Mouse (Mus musculus) neutrophil, adult 5-6 weeks (primary cell): Measurements from ENCODE around the gene Kcnab3. TPM values are rescaled to one million over a fixed set of nuclear protein-coding genes. Genes with fewer than 3 reads are reported as not detected.

Experiments
- ATAC-seq: fragments of 151-379, 151-347 bp; 2 replicates; pipeline ENCODE4 v1.8.0; 2017; ENCODE audit warnings: mild to moderate bottlenecking, moderate TSS enrichment; ENCODE audit not compliant: insufficient number of reproducible peaks, poor library complexity, low FRiP score, severe bottlenecking; ENCODE audit errors: extremely low read depth
- total RNA-seq: library from RNA; stranded (forward); fragments of 200-1000 nt; gene quantifications from 2 replicates; pipeline ENCODE4 v1.2.3, GENCODE M21; 2017

The Kcnab3 gene
- total RNA-seq, 1 experiment from 2014 or later = 0.47 TPM

DNA sequence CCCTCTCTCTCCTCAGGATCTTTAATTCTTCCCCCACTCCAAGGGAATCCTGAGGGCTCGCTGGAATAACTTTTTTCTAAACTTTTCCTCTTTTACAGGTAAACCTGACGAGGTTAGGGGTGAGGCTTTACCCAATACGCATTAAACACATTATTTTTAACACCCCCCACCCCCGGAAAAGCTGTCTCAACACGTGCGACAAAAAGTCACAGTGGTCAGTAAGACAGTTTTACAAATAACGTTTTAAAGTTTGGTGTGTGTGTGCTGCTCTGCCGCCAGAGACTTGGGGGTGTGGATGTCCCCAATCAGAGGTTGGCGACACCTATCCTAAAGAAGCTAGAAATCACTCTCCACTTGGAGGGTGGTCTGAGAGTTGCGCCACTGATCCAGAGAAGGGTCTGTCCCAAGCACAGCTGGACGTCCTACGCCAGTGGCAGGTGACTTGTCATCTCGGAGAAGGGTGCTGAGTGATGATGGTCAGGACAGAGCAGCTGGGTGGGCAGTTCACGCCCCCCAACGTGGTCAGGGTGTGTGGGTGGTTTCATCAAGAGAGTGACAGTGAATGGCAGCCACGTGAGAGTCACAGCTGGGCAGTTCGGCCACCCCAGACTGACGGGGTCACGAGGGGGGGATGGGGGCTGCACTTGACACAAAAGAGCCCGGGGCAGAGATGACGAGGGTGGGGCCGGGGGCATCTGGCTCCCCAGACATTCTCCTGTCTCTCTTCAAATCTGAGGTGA, 41.7 kb downstream of the Kcnab3 start:
- 0 out of 2 replicates have a peak, but pooled peaks have one; percentile 9 for ATAC-seq

DNA sequence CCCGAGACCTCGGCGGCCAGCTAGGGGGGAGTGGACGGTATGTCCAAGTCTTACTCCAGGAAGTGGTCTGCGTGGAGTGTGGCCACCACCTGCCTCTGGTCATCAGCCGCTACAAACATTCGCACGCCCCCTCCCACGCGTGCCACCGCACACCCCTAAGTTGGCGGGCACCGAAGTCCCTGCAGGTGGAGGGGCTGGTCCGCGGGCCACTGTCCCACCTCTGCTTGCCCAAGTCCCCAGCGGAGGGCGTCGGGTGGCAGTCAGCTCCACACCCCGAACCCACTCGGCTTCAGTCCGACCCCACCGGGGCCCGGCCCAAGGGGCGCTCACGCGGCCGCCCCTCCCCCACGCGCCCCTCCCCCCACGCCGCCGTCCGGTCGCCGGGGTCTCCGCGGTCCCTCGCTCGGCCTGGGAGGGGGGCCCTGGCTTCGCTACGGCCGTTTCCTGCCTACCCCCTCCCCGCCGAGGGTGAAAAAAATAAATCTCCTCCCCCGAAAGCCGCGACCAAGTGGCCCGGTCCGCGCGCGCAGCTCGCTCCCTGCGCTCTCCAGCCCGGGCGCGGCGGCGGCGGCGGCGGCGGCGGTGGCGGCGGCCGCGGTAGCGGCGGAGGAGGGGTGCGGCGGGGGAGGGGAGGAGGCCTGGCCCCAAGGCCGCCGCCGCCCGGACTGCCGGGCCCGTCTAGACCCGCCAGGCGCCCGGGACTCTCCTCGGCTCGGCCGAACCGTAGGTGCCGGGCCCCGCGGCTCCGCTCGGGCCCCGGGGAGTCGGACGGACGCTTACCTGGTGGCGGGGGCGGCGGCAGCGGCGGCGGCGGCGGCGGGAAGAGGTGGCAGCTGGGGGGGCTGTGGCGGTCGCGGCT, 42.5 kb downstream of the Kcnab3 start:
- no peak for ATAC-seq

DNA sequence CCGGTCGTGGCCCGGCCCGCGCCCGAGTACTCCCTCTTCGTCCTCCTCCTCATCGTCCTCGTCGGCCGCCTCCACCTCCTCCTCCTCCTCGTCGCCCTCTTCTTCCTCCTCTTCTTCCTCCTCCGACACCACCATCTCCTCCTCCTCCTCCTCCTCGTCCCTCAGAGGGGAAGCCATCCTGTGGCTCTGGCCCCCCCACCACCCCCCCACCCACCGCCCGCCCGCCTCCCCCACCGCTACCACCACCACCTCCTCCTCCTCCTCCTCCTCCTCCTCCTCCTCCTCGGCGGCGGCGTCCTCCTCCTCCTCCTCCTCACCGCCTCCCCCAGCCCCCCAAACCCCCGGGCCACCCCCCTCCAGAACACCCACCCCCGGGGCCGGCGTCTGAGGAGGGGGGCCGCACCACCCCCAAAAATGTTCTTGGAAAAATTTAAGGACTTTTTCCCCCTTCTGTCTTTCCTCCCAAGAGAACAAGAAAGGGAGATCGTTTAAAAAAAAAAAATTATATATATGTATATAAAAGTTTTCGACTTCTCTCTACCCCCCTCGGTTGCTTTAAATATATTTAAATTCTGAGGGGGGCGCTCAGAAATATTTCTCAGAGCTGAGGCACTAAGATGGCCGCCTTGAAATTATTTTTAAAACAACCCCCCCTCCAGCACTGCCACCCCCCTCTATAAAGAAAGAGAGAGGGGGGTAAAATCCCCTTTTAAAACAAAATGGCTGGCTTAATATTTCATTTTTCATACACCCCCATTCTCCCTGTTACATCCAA, 43.3 kb downstream of the Kcnab3 start, which contains the start of gene Chd3:
Gene Chd3, minus strand, starts transcription at position 192 of the 775 bp plus-strand sequence.
- ATAC-seq = no peak

DNA sequence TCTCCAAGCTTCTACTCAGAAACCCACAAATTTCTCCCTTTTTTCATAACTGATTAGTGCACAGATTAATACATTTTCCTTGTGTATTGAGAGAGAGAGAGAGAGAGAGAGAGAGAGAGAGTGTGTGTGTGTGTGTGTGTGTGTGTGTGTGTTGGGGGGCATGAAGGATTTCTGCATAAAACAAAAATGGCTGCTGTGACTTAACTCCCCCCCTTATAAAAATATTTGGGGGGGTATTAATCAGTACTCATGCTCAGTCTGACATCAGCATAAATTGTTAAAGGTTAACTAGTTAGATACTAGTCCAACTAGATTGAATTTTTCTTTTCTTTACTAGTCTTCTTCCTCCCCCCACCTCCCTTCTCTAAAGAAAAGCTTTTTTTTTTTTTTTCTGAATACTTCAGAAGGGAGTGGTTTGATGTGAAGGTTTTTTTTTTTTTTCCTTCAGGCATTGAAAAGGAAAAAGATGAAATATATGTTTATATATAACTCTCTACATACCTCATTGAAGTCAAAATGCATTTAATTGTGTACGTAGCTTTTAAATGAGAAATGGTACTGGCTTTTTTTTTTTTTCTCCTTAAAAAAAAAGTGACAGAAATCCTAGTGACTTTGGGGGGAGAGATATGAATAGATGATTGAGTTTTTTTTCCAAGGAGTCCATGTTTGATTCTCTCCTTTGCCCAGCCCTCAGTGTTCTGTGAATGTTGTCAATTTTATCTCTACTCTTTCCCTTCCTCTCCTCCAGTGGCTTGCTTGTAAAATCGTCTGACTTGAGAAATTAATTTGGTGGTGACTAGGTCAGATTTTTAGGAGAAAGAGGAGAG, 44.1 kb downstream of the Kcnab3 start:
- ATAC-seq = no peak

DNA sequence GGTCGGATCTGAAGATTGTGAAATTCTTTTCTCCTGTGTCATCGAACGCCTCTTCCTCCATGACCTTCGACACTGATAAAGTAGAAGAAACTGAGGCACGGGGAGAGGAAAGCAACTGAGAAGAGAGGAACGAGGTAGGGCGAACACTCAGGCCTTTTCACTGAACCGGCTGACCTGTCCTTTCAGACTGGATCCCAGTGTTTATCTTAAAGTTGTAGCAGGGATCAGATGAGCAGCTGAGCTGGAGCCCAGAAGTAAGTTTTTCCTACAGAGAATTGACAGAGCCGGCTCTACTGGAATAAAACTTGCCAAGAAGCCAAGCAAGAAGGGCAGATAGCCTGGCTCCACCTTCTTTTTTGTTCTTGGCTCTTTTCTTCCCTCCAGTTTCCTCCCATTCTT, 44.8 kb downstream of the Kcnab3 start:
- ATAC-seq = no peak

DNA sequence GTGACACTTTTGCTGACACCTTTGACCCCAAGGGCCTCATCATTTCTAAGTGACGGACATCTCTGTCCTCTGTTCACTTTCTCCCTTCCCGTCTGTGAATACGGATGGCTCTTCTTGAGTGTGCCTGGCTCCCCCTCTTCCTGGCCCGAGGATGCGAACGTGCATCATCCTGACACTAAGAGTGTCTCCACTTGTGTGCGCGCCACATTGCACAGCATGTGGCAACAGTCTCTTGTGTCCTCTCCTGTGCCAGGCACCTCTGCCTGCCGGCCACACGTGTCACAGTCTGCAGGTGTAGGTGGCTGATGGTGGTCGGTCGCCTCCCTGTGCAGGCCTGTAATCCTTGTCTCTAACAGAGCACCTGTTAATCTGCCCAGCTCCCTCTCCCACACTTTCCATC, 45.5 kb downstream of the Kcnab3 start:
- ATAC-seq = no peak

DNA sequence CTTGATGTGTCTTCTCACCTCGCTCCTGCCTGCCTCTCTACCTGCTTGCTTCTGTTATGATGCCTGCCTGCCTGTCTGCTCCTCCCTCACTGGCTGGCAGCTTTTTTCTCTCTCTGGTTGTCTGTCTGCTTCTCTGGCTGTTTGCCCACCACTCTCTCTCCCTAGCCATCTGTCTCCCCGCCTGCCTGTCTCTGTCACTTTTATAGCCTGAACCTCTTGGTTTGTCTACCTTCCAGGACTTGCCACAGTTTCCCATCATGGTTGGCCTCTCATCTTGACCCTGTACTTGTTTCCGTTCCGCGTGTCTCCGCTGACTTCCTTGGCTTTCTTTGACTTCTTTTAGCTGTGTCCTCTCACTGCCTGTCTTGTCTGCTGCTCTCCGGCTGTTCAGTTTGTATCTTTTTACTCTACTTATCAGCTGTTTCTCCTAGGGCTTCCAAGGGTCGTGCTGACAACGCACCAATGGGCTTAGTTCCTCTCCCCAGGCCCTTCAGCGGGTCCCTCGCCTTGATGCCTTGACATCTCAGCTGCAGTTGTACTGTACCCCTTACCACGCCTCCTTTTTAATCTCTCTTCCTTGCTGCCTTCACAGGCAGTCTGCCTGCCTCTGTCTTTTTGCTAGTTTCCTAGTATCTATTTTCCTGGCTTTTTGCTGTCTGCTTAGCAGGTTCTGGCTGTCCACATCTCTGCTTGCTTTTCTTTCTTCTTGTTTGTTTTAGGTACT, 46.2 kb downstream of the Kcnab3 start:
- ATAC-seq = no peak

DNA sequence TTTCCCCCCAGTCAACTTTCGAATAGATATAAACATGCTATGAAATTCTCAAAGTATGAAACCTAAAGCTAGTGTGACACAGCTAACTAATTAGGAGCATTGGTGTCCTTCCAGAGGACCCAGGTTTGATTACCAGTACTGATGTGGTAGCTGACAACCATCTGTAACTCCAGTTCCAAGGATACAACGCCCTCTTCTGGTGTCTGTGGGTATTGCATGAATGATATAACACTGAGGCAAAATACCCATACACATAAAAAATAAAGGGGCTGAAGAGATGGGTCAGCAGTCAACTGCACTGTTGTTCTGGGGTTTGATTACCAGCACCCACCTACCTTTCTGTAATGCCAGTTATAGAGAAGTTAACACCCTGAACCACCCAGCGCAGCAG, 46.7 kb downstream of the Kcnab3 start:
- ATAC-seq = no peak

DNA sequence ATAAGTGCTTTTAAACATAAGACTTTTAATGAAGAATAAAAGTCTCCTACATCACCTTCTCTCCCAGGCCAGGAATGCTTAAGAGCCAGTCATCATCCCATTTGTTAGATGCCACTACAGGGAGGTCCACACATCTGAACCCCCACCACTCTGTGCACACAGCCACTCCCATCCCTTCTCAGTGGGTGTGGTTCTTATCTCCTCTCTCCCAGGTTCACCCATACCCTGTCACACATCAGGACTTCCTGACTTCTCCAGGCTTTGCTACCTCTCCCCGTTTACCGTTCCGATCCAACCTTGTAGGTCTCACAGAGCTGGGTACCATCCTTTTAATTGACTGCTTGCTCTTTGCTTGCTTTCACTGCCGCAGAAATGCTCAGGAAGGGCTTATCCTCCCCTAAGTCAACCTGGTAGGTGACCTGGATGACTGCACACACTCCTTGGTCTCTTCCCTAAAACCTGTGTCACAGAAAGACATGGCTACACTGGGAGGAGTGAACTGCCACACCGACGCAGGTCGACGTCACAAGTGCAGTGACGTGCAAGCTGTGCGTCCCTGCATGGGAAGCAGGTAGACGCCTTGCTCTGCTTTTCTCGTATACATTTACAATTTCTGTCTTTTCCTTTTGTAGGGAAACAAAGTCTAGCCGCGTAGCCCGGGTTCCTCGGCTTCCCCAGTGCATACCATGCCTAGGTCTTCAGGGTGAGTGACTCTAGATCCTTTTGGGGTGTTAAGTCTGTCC, 47.3 kb downstream of the Kcnab3 start:
- ATAC-seq = no peak

DNA sequence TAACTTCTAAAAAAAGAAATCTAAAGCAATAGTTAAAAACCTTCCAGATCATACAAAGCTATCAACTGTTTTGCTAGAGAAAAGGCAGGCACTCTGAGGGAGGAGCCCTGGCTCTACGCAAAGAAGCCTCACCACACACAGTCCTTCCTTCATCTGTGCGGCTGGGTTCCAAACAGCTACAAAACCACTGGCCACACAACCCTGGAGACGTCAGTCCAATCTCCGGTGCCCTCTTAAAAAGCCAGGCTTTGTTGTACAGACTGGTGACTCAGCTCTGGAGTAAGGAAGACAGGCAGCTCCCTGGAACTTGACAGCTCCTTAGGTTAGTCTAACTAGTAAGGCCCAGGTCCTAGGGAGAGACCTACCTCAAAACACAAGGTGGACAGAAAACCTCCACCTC, 49.6 kb downstream of the Kcnab3 start:
- no peak for ATAC-seq

DNA sequence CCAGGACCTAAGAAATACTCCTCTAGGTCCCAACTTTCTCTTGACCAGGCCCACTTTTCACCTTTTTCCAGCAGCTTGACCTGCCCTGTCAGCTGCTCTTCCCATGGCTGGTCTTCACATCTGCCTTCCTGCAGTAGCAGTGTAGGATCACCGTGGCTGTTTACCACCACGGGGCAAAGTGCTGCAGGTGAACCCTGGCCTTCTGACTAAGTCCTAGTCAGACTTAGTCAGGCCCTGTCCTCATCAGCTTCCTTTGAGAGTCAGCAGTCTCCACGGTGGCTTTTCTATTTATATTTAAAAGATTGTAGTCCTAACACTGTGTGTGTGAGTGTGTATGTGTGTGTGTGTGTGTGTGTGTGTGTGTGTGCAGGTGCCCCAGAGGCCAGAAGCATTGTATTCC, 51.7 kb downstream of the Kcnab3 start:
- ATAC-seq = no peak

DNA sequence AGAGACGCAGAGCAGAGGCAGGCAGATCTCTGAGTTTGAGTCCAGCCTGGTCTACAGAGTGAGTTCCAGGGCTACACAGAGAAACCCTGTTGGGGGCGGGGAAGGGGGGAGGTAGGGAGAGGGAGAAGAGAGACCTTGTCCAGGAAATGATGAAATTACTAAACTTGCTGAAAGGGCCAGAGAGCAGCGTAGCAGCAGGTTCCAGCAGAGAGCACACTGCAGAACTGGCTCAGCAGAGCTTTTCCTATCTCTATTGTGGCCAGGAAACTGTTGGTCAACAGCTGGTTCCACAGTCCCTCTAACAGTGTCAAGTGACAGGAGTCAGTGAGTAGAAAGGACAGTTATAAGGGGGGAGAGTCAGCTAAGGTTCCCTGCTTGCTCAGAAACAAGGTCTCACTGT, 53.5 kb downstream of the Kcnab3 start:
- ATAC-seq = no peak

DNA sequence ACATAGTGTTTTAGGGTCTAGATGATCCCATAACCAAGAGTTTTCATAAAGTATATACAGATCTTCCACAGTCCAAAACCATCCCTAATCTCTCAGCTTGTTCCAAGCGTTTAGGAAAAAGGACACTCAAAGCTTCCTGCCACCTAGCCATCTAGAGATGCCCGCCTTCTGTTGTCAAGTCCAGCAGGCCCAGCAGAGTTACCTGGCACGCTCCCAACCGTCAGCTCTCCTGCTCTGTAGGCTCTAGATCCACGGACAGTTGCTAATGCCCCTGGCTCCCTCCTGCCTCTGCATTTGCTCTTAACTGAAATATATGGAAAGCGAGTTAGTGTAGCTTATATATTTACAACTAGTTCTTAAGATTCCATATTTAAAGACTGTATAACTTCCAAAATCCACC, 55.3 kb downstream of the Kcnab3 start:
- no peak for ATAC-seq

Other genes with a start within 250 kb of the Kcnab3 start
- gene Vamp2, start 237.8 kb upstream of the Kcnab3 start, total RNA-seq = 108 and 111 TPM in 2 replicates
- gene Per1, start 231.0 kb upstream of the Kcnab3 start, total RNA-seq = 28.9 and 36.1 TPM in 2 replicates
- 0.23 TPM in 1 of 2 replicates, not detected in the other for gene Hes7, start 205.9 kb upstream of the Kcnab3 start, total RNA-seq
- gene 9130213A22Rik, start 203.7 kb upstream of the Kcnab3 start, total RNA-seq = 0.23 and 0.74 TPM in 2 replicates
- 0.25 TPM in 1 of 2 replicates, not detected in the other for gene Aloxe3, start 200.4 kb upstream of the Kcnab3 start, total RNA-seq
- gene Alox12b, start 169.3 kb upstream of the Kcnab3 start, total RNA-seq = not detected in 2 replicates
- gene Alox8, start 128.4 kb upstream of the Kcnab3 start, total RNA-seq = not detected in 2 replicates
- gene Gucy2e, start 89.2 kb upstream of the Kcnab3 start, total RNA-seq = not detected in 2 replicates
- gene Cntrob, start 2.5 kb upstream of the Kcnab3 start, total RNA-seq = 20.9 and 27.7 TPM in 2 replicates
- 34.7 and 38.6 TPM in 2 replicates for gene Trappc1, start 2.3 kb upstream of the Kcnab3 start, total RNA-seq
- 0.93 and 2.6 TPM in 2 replicates for gene Rnf227, start 14.2 kb downstream of the Kcnab3 start, total RNA-seq
- 152 and 159 TPM in 2 replicates for gene Chd3, start 43.1 kb downstream of the Kcnab3 start, total RNA-seq
- 34.1 and 39.9 TPM in 2 replicates for gene Naa38, start 69.2 kb downstream of the Kcnab3 start, total RNA-seq
- gene Cyb5d1, start 69.4 kb downstream of the Kcnab3 start, total RNA-seq = 53.2 and 64.2 TPM in 2 replicates
- 2.7 and 3.3 TPM in 2 replicates for gene Tmem88, start 72.0 kb downstream of the Kcnab3 start, total RNA-seq
- 18.4 and 23.8 TPM in 2 replicates for gene Kdm6b, start 87.4 kb downstream of the Kcnab3 start, total RNA-seq
- 0.12 TPM in 1 of 2 replicates, not detected in the other for gene Dnah2, start 222.9 kb downstream of the Kcnab3 start, total RNA-seq
- 0.47 and 0.49 TPM in 2 replicates for gene Efnb3, start 233.9 kb downstream of the Kcnab3 start, total RNA-seq